In genomic region chr4:119029735-119030134, GRCm38 (mm10) we compare ENCODE assay signal across 18 mouse cellular contexts.
DNase-seq lines count a peak whose midpoint lies in the region; ATAC-seq and TF ChIP-seq lines count a peak whose summit lies in the region.
"Had no signal": no experiment of that assay in that cellular context is flagged by ENCODE, and none has a peak within 500 bp of the region (broad histone marks: within the 10 kb centered on the region; RNA-seq: fewer than 3 reads in every experiment).

No protein-coding gene starts in this region.

- no peak for TF ChIP-seq CTCF in kidney, adult 2 months (conservative IDR thresholded peaks at IDR 0.05; ENCODE audit: insufficient read depth, insufficient read length, low read depth, low read length)
- TF ChIP-seq CTCF in Patski (IDR thresholded peaks at IDR 0.05): no peak

- POLR2A ChIA-PET in Patski (lab: Charles Lee): no interaction called here

- H3K9me3 ChIP-seq in kidney, embryonic 14.5 days (ENCODE audit: control insufficient read depth, low read length): no peaks in the 10 kb centered on the region
- no peaks in the 10 kb centered on the region for H3K9me3 ChIP-seq in liver, embryonic 16.5 days (replicated peaks; ENCODE audit: control insufficient read depth, low read length)
- H3K9me3 ChIP-seq: embryonic facial prominence, embryonic 15.5 days; G1E; limb, embryonic 12.5 days; midbrain, embryonic 12.5 days had no signal

- no peaks in the 10 kb centered on the region for H3K27me3 ChIP-seq in kidney, adult 2 months (replicated peaks; ENCODE audit: control insufficient read depth, insufficient read depth, low read length)
- H3K27me3 ChIP-seq in kidney, embryonic 14.5 days (ENCODE audit: control insufficient read depth, insufficient read depth, low read length): no peaks in the 10 kb centered on the region
- H3K27me3 ChIP-seq in Patski: no peaks in the 10 kb centered on the region
- no peaks in the 10 kb centered on the region; the same call in 1 of the 2 replicates for H3K27me3 ChIP-seq in liver, embryonic 16.5 days (ENCODE audit: control insufficient read depth, insufficient read depth, low read depth, low read length)
- H3K27me3 ChIP-seq: embryonic facial prominence, embryonic 15.5 days; limb, embryonic 12.5 days; midbrain, embryonic 12.5 days had no signal

- H3K9ac ChIP-seq in kidney, embryonic 14.5 days (ENCODE audit: low read depth, low read length): no peak overlapping the region
- H3K9ac ChIP-seq in liver, embryonic 16.5 days (ENCODE audit: low read depth, low read length): peak overlapping the region; percentile 63
- H3K9ac ChIP-seq: embryonic facial prominence, embryonic 15.5 days; limb, embryonic 12.5 days; midbrain, embryonic 12.5 days had no signal

- DNase-seq in cerebellum, postnatal 10 days: peak; percentile 23 to 41
- DNase-seq in cerebellum, postnatal 14 days: no peak
- DNase-seq in kidney, adult 2 months: no peak
- peak; percentile 91 for DNase-seq in Patski (ENCODE audit: low read depth, low spot score)
- no peak for DNase-seq in ovary, adult 18-20 months (ENCODE audit: low spot score)
- no peak for DNase-seq in gastrocnemius, postnatal 10 days
- DNase-seq: adrenal gland, adult 2 months; cerebellum, adult 9-10 months; heart, adult 18-20 months; thymus, postnatal 36 days had no signal

- 79% methylated on average over 6 of the region's 6 CpGs for WGBS in kidney, adult 2 months
- WGBS in kidney, embryonic 14.5 days: 91% methylated on average over 6 of the region's 6 CpGs
- WGBS in liver, embryonic 16.5 days (ENCODE audit: insufficient replicate concordance): 75% methylated on average over 6 of the region's 6 CpGs

- 0 out of 2 replicates have a peak overlapping the region, but pooled peaks have one; percentile 30 for H3K27ac ChIP-seq in kidney, adult 2 months (ENCODE audit: insufficient read depth, low read depth, low read length)
- H3K27ac ChIP-seq in kidney, embryonic 14.5 days (ENCODE audit: low read depth, low read length): no peak overlapping the region
- peak overlapping the region; percentile 100 for H3K27ac ChIP-seq in liver, embryonic 16.5 days (ENCODE audit: low read length)
- H3K27ac ChIP-seq: embryonic facial prominence, embryonic 15.5 days; limb, embryonic 12.5 days; midbrain, embryonic 12.5 days had no signal

- in situ Hi-C loops in Patski (cut with MboI; ENCODE audit: low pct_unique_long_range_greater_than_20kb): no loop called here

- H3K36me3 ChIP-seq in kidney, adult 2 months (ENCODE audit: control insufficient read depth, insufficient read depth, low read length): no peaks in the 10 kb centered on the region
- no peaks in the 10 kb centered on the region for H3K36me3 ChIP-seq in kidney, embryonic 14.5 days (ENCODE audit: control insufficient read depth, insufficient read depth, low read length)
- H3K36me3 ChIP-seq in liver, embryonic 16.5 days (ENCODE audit: control insufficient read depth, insufficient read depth): no peaks in the 10 kb centered on the region
- H3K36me3 ChIP-seq: embryonic facial prominence, embryonic 15.5 days; G1E; limb, embryonic 12.5 days; midbrain, embryonic 12.5 days had no signal

- no peak overlapping the region for H3K4me2 ChIP-seq in kidney, embryonic 14.5 days (replicated peaks; ENCODE audit: low read depth, low read length)
- peak overlapping the region; percentile 49; the same call in 1 of the 2 replicates for H3K4me2 ChIP-seq in liver, embryonic 16.5 days (ENCODE audit: low read depth, low read length)
- H3K4me2 ChIP-seq: embryonic facial prominence, embryonic 15.5 days; limb, embryonic 12.5 days; midbrain, embryonic 12.5 days had no signal

- no peak for TF ChIP-seq POLR2A in kidney, adult 2 months (IDR thresholded peaks at IDR 0.05; ENCODE audit: low read depth, low read length)

- no peak for ATAC-seq in kidney, embryonic 14.5 days (ENCODE audit: low FRiP score, low TSS enrichment)
- ATAC-seq in Patski: peak; percentile 79
- no peak for ATAC-seq in liver, embryonic 16.5 days (ENCODE audit: low read depth)
- ATAC-seq: hindbrain, embryonic 16.5 days; intestine, embryonic 16.5 days had no signal

- H3K4me3 ChIP-seq in kidney, adult 2 months (ENCODE audit: insufficient read depth, low read depth, low read length): no peak overlapping the region
- no peak overlapping the region for H3K4me3 ChIP-seq in kidney, embryonic 14.5 days (ENCODE audit: low read length)
- no peak overlapping the region for H3K4me3 ChIP-seq in liver, embryonic 16.5 days (ENCODE audit: low read depth, low read length)
- H3K4me3 ChIP-seq: embryonic facial prominence, embryonic 15.5 days; limb, embryonic 12.5 days; midbrain, embryonic 12.5 days had no signal

- CTCF ChIA-PET in Patski (lab: Charles Lee): interaction anchor here (0.8 kb wide), 2 partner anchors 12 to 23 kb away, joined by 3 read pairs; no protein-coding TSS in a partner anchor

- H3K4me1 ChIP-seq in kidney, adult 2 months (ENCODE audit: control insufficient read depth, insufficient read depth, low read length): no peaks in the 10 kb centered on the region; the same call in 1 of the 2 replicates
- H3K4me1 ChIP-seq in kidney, embryonic 14.5 days (ENCODE audit: control insufficient read depth, insufficient read depth, low read length): peaks cover 7% of the 10 kb centered on the region; the same call in 1 of the 2 replicates
- peaks cover 85% of the 10 kb centered on the region for H3K4me1 ChIP-seq in liver, embryonic 16.5 days (ENCODE audit: control insufficient read depth, low read depth, low read length)

Comparison
In these comparisons a context has a peak if more than half of its experiments do, and no peak if none do; other contexts are left out.
1. DNase-seq: peak in cerebellum, postnatal 10 days (2 of 2) and Patski (single experiment); none in cerebellum, postnatal 14 days (0 of 2), kidney, adult 2 months (single experiment), ovary, adult 18-20 months (single experiment) and gastrocnemius, postnatal 10 days (single experiment).